Mouse (Mus musculus): ENCODE results near the gene Cldn4.
"Not testable (repeated sequence)": the region's sequence is repeated elsewhere in the genome, so short reads cannot be mapped to it uniquely, and the experiment has no call there.

Gene Cldn4

DNA sequence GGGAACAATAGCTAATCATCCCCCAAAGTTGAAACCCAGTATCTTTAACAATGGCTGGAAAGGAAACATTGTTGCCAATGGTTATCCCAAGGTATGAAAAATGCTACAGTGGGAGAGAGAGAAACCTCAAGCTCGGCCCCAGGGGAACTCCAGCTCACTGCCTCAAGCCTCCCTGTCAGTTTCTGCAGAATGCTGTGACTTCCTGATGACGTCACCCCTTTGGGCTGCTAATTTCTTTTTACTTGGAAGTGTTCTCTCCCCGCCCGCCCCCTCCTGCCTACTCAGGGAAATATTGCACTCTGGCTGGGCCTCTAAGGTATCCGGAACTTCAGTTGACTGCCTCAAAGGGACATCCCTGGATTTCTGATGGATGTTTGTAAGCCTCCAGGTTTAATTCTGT lies 16.8 kb upstream of the Cldn4 start:
- peak; percentile 74 to 77 for DNase-seq

DNA sequence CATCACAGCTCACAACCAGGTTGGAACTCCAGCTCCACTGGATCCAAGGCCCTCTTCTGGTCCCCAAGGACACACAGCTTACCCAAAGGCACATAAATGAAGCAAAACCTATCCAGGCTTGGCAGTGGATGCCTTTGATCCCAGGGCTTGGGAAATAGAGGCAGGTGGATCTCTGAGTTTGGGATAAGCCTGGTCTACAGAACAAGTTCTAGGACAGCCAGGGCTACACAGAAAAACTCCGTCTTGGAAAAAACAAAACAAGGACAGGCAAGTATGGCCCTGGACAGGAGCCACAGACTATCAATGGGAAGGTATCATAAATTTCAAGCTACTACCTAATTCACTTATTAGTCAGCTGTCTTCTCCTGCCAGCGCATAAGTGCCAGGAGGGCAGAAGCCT lies 14.8 kb upstream of the Cldn4 start:
- DNase-seq: no peak

DNA sequence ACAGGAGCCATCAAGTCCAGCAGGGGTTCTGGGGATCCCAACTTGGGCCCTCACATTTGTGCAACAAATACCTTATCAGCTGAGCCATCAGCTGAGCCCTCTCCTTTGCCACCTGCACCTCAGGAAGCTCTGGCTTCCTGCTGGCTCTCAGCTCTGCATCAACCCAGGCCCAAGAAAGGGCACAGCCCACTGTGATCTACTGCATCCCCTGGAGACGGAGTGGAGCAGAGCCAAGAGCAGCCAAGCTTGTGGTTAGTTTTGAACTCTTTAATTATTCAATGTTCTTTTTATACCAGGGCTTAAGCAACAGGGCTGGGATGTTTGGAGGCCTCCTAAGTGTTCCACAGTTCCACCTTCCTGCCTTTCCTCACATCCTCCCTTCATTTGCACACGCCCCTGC lies 13.7 kb upstream of the Cldn4 start:
- DNase-seq: no peak

DNA sequence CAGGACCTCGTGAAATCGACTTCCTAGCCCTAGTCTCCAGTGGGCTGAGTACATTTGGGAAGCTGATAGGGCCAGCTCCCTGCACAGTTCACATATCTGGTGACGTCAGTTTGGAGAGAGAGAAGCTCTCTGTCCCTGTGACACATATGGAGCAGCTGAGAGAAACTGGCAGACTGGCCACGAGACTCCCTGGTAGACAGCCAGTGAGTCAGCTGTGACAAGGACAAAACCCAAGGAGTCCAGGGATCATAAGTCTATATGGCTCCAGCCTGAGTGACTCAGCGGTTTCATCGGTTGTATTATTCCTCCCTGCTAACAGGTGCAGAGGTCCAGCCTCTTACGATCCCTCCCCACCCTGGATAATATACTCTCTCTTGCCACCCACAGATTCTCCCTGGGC lies 12.4 kb upstream of the Cldn4 start:
- DNase-seq: no peak

DNA sequence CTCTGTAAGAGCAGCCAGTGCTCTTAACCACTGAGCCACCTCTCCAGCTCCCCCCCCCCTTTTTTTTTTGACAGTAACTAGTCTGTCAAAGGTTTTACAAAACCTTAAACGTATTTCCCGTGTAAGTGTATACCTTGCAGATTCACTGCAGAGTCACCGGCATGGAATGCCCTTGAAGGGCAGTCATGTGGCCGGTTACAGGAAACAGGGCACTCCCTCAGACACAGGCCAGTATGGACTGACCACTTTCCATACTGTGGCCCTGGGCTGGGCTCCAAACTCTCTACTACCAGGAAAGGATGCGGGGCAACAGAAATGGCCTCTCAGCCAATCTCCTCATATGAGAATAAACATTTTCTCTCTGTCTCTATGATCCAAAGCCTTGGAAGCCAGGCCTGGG lies 8.8 kb upstream of the Cldn4 start:
- DNase-seq: peak in 1 of 2 experiments; percentile 60

DNA sequence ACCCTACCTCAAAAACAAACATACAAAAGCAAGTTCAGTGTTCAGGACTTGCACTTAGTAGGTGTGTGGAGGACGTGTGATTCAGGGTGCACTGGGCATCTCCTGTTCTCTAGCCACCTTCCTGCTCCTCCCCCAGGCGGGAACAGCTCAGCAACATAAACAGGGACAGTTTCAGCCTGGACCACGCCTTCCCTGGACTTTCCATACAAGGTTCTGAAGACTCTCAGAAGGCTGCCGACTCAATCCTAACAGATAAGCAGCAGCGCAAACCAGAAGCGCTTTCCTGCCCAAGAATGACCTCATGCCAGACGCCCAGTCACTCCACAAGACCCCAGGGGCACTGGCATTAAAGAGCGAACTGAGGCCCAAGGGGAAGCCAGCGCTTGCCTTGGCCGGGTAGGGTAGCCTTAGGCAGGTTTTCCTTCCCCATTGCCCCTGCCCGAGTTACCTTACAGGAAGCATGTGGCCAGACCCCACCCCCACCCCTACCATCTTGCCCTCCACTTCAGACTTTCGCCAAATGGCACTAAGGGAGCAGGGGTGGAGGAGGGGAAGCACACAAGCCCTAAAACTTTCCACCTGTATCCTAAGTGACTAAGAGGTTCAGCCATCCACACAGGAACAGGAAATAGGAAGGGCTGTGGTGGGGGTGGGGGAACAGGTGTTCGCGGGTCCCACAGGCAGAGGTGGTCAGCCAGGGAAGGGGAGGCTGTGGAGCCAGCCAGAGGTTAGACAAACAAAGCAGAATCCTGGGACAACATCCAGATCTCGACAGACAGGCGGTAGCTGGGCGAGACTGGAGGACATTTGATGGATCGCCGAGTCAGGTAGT lies 4.5 kb upstream of the Cldn4 start:
- peak; percentile 74 to 83 for DNase-seq

DNA sequence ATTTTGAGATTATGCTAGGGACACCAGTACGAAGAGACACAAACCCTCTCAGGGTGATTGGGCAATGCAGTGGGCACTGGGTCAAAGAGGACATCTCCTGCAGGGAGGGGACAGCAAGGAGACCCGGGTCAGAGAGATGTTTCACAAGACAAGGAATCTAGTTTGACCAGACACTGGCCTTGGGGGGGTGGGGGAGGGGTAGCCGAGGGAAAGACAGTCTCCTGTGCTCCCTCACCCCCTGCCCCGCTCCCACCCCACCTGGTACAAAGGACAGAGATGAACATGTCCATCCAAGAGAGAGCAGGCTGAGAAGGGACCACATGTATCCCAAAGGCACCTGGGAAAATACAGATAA lies 1.3 kb upstream of the Cldn4 start:
- DNase-seq: no peak

DNA sequence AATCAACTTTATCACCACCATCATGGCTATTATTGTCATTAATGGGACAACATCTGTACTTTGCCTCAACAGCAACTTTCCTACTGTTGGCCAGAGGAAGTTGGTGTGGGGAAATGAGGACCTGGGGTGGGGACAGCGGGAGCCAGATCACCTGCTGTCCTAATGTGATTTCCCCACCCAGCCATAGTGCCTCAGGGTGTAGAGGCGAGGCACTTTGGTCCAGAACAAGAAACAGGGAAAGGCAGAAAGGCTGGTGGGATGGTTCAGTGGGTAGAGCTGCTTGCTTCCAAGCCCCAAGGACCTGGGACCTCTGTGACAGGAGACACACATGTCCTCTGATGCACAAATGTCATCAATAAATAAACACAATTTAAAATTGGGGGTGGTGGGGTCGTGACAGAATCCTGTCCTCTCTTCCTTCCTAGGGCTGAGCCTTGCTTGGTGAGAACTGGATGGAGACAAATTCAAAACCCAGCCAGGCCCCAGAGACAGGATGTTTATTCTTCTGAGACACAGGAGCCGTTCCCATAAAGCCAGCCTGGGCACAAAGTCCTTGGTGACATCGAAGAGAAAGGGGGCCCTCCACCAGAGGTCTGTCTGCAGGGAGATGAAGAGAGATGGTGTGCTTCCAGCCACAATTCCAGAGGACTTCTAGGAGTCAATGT lies 818 bp upstream of the Cldn4 start:
- DNase-seq: peak; percentile 53 to 57

DNA sequence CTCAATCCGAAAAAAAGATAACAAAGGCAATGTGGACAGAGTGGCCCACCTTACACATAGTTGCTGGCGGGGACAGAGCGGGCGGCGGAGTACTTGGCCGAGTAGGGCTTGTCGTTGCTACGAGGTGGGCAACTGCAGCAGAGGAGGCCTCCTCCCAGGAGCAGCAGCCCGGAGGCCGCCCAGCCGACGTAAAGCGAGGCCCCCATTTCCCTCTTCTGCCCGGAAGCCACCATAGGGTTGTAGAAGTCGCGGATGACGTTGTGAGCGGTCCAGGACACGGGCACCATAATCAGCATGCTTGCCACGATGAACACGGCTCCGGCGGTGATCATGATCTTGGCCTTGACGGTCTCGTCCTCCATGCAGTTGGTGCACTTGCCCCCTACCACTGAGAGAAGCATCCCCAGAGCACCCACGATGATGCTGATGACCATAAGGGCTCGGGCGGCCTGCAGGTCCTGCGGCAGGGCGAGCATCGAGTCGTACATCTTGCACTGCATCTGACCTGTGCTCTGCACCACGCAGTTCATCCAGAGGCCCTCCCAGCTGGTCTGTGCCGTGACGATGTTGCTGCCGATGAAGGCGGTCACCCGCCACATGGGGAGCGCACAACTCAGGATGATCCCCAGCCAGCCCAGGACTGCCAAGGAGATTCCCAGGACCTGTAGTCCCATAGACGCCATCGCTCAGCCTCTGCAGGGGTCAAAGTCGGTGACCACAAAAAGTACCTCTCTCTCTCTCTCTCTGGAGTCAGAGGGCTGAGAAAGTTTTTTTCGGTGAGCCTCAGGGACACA lies 474 bp downstream of the Cldn4 start:
- no peak for DNase-seq

DNA sequence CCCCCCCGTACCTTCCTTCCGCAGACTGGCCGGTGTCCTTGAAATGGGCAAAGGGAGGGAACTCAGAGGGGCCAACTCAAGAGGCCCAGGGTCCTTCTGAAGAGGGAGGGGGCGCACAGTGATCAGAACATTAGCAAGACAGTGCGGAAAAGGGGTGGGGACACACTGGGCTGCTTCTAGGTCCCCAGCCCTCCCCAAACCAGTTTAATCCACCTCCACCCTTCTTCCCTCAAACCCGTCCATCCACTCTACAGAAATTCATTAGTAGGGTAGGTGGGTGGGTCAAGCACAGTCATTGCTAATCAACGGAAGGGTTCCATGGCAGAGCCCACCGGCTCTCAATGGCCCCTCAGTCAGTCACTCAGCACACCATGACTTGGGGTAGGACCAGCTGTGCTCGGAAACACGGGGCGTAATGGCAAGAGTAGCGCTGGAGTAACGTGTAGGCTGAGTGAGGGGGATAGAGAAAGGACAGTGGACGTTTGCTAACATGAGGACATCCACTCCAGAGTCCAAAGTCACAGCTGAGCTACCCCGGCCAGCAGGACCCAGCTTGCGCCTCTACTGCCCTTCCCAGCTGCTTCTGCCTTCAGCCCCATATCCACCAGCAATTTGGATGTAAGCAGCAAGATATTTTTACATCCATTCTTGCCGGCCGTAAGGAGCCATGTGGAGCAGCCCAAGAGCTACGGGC lies 1.3 kb downstream of the Cldn4 start:
- DNase-seq: no peak

DNA sequence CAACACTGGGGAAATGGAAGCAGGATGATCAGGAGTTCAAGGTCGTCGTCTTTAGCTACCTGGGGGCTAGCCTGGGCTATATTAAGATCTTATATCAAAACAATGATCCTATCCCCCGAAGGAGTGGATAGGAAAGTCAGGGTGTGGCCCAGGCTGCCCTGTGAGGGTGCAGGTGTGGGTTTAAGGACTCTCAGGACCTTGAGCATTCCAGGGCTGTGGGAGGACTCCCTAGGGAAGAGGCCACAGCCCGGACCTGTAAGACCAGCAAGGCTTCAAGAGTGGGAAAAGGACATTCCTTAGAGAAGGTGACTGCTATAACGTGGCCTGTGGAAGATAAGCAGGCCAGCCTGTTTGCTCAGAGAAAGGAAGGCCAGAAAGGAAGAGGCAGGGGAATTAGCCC lies 2.6 kb downstream of the Cldn4 start:
- no peak for DNase-seq

DNA sequence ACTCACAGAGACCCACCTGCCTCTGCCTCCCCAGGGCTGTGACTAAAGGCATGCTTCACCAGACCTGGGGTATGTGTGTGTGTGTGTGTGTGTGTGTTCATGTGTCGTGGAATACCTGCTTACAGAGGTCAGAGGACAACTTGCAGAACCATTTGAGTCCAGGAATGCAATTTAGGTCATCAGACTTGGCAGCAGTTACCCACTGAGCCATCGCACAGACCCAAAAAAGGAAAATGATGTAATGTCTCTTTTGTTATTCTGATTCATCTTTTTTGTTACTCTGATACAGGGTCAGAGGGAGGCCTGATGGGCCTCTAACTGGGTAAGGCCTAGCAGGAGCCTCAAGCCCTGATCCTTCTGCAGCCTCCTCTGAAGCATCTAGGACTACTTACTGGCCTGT lies 4.0 kb downstream of the Cldn4 start:
- DNase-seq: no peak

DNA sequence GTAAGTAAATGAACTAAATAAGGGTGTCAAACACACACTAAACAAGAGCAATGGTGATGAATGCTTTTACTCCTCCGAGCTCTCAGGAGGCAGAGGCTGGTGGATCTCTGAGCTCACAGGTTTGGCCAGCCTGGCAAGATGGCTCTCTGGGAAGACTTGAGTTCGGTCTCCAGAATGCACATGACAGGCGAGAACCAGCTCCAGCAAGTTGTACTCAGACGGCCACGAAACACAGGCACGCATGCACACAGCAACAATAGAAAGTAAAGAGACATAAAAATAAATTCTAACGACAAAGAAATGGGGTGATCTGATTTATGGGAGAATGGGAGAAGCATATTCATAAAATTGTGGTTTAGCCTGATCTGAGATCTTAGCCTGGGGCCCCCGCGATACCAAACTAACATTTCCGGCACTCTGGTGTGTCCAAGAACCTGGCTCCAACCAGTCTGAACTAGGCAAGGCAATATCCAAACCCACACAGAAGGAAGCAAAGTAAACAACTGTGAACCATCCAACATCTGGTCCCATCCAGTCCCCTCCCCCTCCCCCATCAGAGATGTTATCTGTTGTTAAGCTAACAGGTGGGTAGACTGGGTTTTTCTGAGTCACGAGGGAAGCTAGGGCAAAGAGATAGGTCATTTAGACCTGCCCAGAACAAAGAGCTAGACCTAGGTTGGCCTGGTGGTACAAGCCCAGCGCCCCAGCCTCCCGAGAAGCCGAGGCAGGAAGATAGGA lies 5.1 kb downstream of the Cldn4 start:
- DNase-seq: no peak

DNA sequence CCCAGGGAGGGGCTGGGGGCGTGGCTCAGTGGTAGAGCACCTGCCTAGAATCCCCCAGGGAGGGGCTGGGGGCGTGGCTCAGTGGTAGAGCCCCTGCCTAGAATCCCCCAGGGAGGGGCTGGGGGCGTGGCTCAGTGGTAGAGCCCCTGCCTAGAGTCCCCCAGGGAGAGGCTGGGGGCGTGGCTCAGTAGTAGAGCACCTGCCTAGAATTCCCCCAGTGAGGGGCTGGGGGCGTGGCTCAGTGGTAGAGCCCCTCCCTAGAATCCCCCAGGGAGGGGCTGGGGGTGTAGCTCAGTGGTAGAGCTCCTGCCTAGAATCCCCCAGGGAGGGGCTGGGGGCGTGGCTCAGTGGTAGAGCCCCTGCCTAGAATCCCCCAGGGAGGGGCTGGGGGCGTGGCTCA lies 7.2 kb downstream of the Cldn4 start:
- not testable (repeated sequence) for DNase-seq

DNA sequence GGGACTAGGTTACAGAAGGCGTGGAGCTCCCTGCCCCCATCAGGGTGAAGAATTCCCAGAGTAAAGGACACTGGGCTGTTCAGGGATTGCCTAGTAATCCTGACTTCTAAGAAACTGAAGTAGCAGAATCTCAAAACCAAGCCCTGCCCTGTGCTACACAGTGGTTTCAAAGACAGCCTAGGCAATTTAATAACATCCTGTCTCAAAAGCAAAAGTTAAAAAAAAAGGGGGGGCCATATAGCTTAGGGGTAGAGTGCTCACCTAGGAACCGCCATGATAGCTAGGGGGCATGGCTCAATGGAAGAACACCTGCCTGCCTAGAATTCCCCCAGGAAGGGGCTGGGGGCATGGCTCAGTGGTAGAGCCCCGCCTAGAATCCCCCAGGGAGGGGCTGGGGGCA lies 7.7 kb downstream of the Cldn4 start:
- DNase-seq: no peak

DNA sequence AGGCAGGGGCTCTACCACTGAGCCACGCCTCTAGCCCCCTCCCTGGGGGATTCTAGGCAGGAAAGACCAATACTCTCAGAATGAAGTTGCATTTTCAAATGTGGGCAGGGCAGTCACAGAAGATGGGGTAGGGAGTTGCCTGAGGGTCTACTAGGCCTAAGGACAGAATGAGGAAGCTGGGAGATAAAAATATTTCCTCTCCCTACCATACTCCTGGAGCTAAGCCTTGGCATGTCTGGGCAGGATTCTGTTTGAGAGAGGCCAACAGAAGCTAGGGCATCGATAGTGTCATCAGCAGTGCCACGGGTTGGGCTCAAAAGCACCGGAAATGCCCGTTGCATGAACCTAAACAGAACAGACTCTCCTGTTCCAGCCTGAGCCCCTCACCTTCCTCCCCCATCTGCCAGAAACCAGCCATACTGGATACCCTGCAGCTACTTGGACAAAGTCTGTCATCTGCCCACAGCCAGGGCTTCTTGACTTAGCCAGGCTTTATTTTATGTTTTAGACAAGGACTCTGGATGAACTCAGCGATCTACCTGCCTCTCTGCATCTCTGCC lies 10.0 kb downstream of the Cldn4 start:
- no peak for DNase-seq

DNA sequence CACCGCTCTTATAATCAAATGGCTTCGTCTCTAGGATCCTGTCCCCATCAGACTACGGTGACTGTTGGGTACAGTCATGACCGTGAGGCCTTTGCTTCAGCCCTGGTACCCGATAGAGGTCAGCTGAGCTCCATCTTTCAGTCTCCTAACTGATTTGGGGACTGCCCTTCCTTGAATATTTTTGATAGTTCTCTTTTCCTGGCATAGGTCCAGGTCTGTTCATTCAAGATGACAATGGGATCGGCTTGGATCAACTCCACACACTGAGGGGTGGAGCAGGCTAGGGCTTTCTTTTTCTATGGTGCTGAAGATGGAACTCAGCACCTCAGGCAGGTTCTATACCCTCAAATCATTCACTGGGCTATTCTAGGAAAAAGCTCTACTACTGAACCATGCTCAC lies 10.7 kb downstream of the Cldn4 start:
- DNase-seq: no peak

DNA sequence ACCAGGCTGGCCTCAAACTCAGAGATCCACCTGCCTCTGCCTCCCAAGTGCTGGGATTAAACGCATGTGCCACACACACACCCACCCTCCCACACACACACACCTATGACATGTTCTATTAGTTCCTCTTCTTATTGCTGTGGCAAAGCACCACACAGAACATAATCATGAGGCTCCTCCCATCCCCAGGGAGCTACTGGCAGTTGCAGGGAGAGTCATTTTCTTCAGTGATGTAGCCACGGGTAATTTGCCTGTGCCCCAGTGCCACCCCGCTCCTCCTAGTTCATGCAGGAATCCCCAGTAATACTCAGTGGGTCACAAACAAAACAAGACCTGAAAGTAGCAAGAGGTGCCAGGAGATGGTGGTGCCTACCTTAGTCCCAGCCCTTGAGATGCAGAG lies 12.1 kb downstream of the Cldn4 start:
- no peak for DNase-seq

DNA sequence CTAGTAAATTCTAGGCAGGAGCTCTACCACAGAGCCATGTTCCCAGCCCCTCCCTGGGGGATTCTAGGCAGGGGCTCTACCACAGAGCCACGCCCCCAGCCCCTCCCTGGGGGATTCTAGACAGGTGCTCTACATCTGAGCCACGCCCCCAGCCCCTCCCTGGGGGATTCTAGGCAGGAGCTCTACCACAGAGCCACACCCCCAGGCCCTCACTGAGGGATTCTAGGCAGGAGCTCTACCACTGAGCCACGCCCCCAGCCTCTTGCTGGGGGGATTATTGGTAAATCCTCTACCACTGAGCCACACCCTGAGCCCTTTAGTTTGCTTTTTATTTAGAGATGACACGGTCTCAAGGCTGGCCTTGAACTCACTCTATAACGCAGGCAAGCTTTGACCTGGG lies 13.0 kb downstream of the Cldn4 start:
- not testable (repeated sequence) for DNase-seq

DNA sequence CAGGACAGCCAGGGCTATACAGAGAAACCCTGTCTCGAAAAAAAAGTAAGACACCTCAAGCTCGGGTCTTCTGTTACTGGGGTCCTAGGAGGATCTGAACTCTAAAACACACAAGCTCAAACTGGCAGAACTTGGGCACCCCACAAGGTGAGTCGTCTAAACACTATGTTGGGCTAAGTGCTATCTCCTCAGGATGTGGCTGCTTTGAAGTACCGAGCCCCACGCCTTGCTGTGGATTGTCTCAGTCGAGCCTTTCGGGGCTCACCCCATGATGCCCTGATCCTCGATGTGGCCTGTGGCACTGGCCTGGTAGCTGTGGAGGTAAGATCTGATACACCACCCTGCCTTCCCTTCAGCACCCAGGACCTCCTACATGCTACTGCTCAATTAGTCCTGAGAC lies 13.5 kb downstream of the Cldn4 start:
- no peak for DNase-seq

DNA sequence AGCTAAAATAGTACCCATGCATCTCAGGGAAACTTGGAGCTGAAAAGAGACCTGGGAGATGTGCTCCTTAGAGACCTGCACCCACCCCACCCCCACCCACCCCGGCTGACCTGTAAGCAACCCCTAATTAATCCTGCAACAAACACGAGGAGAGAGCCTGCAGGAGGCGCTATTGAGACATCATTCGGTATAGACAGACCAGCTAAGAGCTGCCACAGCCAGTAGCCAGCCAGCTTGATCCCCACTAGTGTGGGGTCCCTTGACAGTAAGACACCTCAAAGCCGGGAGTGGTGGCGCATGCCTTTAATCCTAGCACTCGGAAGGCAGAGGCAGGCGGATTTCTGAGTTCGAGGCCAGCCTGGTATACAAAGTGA lies 13.8 kb downstream of the Cldn4 start:
- DNase-seq: peak; percentile 68 to 82

DNA sequence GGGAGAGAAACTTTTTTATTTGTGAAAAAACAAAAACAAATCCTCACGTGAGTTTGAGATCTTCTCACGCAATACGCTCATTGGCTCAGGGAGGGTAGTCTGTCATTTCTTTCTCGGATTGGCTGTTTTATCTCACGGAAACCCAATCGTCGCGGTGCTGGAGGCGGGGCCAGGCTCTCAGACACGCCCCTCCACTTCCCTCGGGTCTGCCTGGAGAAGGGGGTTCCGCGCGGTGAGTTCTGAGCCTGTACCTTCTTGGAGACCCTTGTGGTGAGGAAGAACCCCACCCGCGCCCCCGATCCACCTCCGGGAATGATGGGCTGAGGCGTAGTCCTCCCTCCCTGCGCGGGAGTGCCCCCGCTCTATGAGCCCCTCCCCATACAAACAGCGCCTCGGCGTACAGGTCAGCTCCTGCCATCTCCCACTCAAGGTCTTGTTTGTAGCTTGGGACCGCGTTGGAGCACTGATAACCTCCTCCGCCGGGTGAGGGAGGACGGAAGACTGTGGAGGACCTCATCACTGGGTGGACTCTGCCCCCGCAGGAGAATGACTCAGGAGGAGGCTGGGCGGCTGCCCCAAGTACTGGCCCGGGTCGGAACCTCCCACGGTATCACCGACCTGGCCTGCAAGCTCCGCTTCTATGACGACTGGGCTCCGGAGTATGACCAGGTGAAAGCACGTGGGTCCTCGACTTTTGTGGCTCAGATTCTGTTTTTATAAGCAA lies 14.4 kb downstream of the Cldn4 start, which contains the start of gene Mettl27:
TSS of gene Mettl27 (plus strand) at position 190 of the 724 bp plus-strand sequence.
- DNase-seq: peak; percentile 91 to 93

Measured in lung, postnatal 4 days (tissue).